Mouse (Mus musculus) liver, adult 2 months (tissue): ENCODE results near the gene Cyth3.

Experiments
- CTCF ChIP-seq: fragments of 200-500 bp; IDR thresholded peaks from 2 replicates; pipeline ENCODE4 v1.5.1; 2011; ENCODE audit warnings: low read depth, low read length, control low read depth
- POLR2A ChIP-seq: fragments of 200-500 bp; IDR thresholded peaks from 2 replicates; pipeline ENCODE4 v1.6.1; 2011; ENCODE audit warnings: low read length, control low read depth; ENCODE audit not compliant: insufficient read depth; ENCODE audit errors: extremely low read depth

GRCm38 (mm10) chr5:143706822-143707200 is 84.6 kb downstream of the Cyth3 start:
- TF ChIP-seq CTCF (no peak), POLR2A (no peak)
